Mouse (Mus musculus): ENCODE measurements at regions not wholly inside any gene's neighbourhood (a gene's known extent, or its start where the extent isn't known, plus 50 kb on each side); places are given as distances from the start of the nearest gene placed in this dataset.

DNA sequence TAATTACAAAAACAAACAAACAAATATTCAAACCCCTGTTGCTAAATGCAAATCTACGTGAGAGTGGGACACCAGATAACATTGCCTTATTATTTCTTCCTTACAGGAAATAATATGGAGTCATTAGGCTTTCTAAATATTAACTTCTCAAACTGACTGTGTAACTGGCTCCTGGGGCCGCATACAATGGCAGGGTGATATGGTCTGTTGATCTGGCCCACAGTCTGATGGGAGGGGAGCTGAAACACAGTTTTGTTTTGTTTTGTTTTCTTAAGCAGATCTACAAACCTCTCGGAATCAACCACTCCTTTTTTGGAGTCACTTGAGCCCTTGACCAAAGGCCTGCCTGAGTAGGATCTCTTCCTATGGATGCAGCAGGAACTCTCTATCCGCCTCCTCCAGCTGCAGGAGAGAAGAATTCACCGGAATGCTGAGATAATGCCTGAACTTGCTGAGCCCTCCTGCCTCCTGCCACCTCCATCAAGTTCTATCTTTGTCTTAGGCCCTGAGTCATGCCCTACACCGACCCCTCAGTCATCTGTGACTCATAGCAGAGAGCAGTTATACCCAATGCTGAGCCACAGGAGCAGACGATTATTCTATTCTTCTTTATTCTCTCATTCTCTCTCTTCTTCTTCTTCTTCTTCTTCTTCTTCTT is 534.5 kb upstream of the Btbd3 start:
- Histone ChIP-seq H3K4me1 (ENCODE audit: insufficient read depth) (no peaks in the 10 kb centered on the region), H3K27me3 (ENCODE audit: insufficient read depth, low read length) (no peaks in the 10 kb centered on the region), H3K9ac (no peak overlapping the region), H3K4me2 (ENCODE audit: low read depth) (no peak overlapping the region), H3K36me3 (ENCODE audit: insufficient read depth) (no peaks in the 10 kb centered on the region), H3K27ac (ENCODE audit: low read depth, low read length) (no peak overlapping the region), H3K9me3 (ENCODE audit: low read length) (no peaks in the 10 kb centered on the region), H3K4me3 (ENCODE audit: low read depth, low read length) (no peak overlapping the region)
- ATAC-seq (no peak), DNase-seq (no peak)
- WGBS = 75% methylated on average over 7 of the region's 7 CpGs
- TF ChIP-seq CTCF (IDR thresholded peaks at IDR 0.05; ENCODE audit: low read depth) = no peak

DNA sequence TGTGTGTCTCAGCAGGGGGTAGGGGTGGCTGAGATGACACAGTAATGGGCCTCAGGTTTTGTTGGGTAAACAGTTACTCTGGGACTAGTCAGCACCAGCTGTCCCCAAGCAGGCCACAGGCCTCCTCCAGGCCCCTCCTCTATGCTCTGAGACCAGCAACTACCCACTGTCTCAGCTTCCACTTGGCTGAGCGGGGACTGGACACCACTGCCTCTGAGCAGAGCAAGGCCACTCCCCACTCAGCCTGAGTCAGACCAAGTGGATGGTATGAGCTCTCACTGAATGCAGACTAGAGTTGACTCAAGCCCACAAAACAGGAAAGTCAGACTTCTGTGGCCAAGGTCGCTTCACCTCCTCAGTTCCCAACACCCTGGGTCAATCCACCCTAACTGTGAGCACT is 540.5 kb upstream of the Btbd3 start:
- no peaks in the 10 kb centered on the region for H3K9me3 ChIP-seq (ENCODE audit: low read length)
- no peak for TF ChIP-seq CTCF (IDR thresholded peaks at IDR 0.05; ENCODE audit: low read depth)
- WGBS = 85% methylated on average over 2 of the region's 2 CpGs
- no peaks in the 10 kb centered on the region for H3K27me3 ChIP-seq (ENCODE audit: insufficient read depth, low read length)
- no peak overlapping the region for H3K27ac ChIP-seq (ENCODE audit: low read depth, low read length)
- H3K9ac ChIP-seq = no peak overlapping the region
- no peak overlapping the region for H3K4me2 ChIP-seq (ENCODE audit: low read depth)
- no peaks in the 10 kb centered on the region for H3K36me3 ChIP-seq (ENCODE audit: insufficient read depth)
- DNase-seq (no peak), ATAC-seq (no peak)
- H3K4me1 ChIP-seq (ENCODE audit: insufficient read depth) = no peaks in the 10 kb centered on the region
- no peak overlapping the region for H3K4me3 ChIP-seq (ENCODE audit: low read depth, low read length)

DNA sequence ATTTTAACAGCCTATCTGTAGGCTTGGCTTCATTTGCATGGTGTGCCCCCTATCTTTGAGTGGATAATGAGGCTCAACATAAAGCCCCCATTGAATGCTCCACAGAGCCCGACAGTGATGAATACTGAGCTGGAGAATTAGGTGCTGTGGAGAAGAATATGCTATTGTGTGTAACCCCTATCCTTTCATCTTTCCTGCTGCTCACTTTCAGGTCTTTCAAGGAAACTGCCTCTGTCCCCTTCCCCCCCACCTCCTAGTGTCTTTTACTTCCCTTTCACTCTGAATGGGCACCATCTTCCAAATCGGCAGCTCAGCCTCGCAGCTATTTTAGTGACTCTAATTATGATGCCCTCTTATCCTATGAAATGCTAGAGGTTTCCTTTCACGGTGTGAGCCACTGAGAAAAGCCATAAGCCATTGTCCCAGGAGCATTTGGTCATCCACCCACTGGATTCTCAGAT is 549.8 kb upstream of the Btbd3 start:
- Histone ChIP-seq H3K4me2 (ENCODE audit: low read depth) (peak overlapping the region; percentile 37), H3K4me1 (ENCODE audit: insufficient read depth) (peaks cover 15% of the 10 kb centered on the region), H3K9ac (no peak overlapping the region), H3K27ac (ENCODE audit: low read depth, low read length) (no peak overlapping the region), H3K9me3 (ENCODE audit: low read length) (no peaks in the 10 kb centered on the region), H3K27me3 (ENCODE audit: insufficient read depth, low read length) (peaks cover 4% of the 10 kb centered on the region), H3K4me3 (ENCODE audit: low read depth, low read length) (no peak overlapping the region; the same call in 1 of the 2 replicates), H3K36me3 (ENCODE audit: insufficient read depth) (no peaks in the 10 kb centered on the region)
- WGBS = 2% methylated on average over 4 of the region's 4 CpGs
- peak; percentile 71 for ATAC-seq
- DNase-seq = peak; percentile 12
- TF ChIP-seq CTCF (IDR thresholded peaks at IDR 0.05; ENCODE audit: low read depth) = no peak

DNA sequence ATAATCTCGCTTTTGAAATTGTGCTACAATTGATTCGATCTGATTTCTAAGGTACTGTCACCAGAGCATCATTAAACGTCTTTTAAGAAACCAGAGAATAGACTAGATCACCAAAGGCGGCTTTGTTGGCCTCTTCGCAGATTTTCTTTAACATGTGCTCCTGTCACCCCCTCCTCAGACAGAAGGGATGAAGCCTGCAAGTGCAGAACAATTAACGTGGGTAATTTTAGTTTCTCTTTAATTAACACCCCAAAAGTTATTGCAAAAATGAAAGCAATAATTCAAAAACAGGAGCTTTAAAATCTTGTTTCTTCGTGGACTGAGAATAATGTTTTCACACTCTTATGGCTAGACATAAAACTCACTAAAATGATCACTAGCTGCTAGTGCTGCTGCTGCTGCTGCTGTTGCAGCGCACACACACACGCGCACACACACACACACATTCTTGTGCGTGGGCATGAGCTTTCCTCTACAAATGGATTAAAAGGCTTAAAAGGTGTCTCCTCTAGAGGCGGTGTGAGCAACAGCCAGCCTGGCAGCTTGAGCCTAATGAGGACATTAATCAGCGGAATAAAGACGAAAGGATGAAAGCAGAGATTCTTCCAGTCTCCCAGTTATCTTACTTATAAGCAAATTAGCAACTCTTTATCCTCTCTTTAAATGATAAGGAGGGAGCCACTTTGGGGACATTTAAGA is 550.5 kb upstream of the Btbd3 start:
- H3K4me1 ChIP-seq (ENCODE audit: insufficient read depth) = peaks cover 15% of the 10 kb centered on the region
- no peak overlapping the region for H3K9ac ChIP-seq
- no peaks in the 10 kb centered on the region for H3K36me3 ChIP-seq (ENCODE audit: insufficient read depth)
- H3K9me3 ChIP-seq (ENCODE audit: low read length) = no peaks in the 10 kb centered on the region
- H3K4me3 ChIP-seq (ENCODE audit: low read depth, low read length) = no peak overlapping the region; the same call in 1 of the 2 replicates
- H3K27me3 ChIP-seq (ENCODE audit: insufficient read depth, low read length) = peaks cover 4% of the 10 kb centered on the region
- 8% methylated on average over 14 of the region's 14 CpGs for WGBS
- ATAC-seq (peak; percentile 78), DNase-seq (peak; percentile 56)
- no peak overlapping the region for H3K27ac ChIP-seq (ENCODE audit: low read depth, low read length)
- H3K4me2 ChIP-seq (ENCODE audit: low read depth) = peak overlapping the region; percentile 37
- TF ChIP-seq CTCF (IDR thresholded peaks at IDR 0.05; ENCODE audit: low read depth) = peak; percentile 31; the same call in 1 of the 2 replicates

DNA sequence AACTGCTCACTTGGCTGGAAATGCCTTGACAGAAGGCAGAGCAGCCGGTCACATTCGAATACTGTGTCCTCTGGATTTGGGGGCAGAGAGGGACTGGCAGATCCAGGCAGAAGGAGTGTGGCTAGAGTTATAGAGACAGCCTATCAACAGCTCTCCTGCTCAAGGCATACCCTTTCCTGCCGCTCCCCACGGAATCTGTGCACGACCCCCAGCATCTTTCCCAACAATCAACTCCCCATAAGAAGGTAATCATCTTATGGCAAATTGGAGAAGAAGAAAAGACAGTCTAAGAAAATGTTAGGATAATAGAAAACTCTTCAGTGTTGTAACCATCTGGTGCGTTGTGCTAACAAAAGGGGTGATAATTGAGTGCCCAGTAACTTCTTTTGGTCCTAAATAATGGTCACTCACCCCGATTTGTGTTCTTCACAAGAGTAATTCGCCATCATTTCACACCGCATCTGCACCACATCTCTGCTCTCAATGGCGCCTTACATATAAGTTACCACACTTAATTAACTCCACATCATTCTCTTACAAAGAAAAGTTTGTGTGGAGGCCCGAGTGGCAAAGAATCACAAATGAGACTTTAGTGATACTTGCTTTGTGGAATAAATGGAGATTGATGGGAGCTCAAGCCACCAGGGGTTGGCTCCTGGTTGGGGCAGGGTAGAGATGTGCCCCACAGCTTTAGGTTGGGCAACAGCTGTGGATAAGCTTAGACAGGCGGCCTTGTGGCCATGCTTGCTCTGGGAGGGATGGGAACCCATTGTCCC is 551.2 kb upstream of the Btbd3 start:
- TF ChIP-seq CTCF (IDR thresholded peaks at IDR 0.05; ENCODE audit: low read depth) = no peak
- H3K9me3 ChIP-seq (ENCODE audit: low read length) = no peaks in the 10 kb centered on the region
- H3K4me3 ChIP-seq (ENCODE audit: low read depth, low read length) = no peak overlapping the region
- peaks cover 15% of the 10 kb centered on the region for H3K4me1 ChIP-seq (ENCODE audit: insufficient read depth)
- H3K4me2 ChIP-seq (ENCODE audit: low read depth) = peak overlapping the region; percentile 37; the same call in 1 of the 2 replicates
- no peak overlapping the region for H3K9ac ChIP-seq
- H3K36me3 ChIP-seq (ENCODE audit: insufficient read depth) = no peaks in the 10 kb centered on the region
- peaks cover 4% of the 10 kb centered on the region for H3K27me3 ChIP-seq (ENCODE audit: insufficient read depth, low read length)
- DNase-seq (peak; percentile 45), ATAC-seq (peak; percentile 70)
- H3K27ac ChIP-seq (ENCODE audit: low read depth, low read length) = no peak overlapping the region
- WGBS = 12% methylated on average over 12 of the region's 12 CpGs

DNA sequence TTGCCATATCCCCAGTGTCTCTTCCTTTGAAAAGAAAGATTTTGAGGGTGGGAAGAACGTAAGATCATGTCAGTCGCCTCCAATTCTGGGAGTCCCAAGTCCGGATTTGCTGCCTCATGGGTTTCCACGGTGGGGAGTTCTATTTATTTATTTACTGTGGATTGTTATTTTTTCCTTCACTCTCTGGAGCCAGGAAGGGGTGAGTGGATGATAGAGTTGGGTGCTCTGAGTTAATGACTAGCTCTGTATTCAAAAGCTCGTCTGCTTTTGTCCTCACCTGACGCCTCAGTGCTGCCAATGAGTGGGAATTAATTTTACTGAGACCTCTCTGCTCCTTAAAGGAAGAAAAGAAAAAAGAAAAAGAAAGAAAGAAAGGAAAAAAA is 551.8 kb upstream of the Btbd3 start:
- no peak; the same call in 1 of the 2 replicates for ATAC-seq
- 32% methylated on average over 6 of the region's 6 CpGs for WGBS

More for the DNA sequence above, 551.8 kb upstream of the Btbd3 start:
- H3K4me1 ChIP-seq (ENCODE audit: insufficient read depth) = peaks cover 15% of the 10 kb centered on the region
- H3K9me3 ChIP-seq (ENCODE audit: low read length) = no peaks in the 10 kb centered on the region
- H3K27ac ChIP-seq (ENCODE audit: low read depth, low read length) = no peak overlapping the region
- DNase-seq = no peak
- peaks cover 4% of the 10 kb centered on the region for H3K27me3 ChIP-seq (ENCODE audit: insufficient read depth, low read length)
- H3K36me3 ChIP-seq (ENCODE audit: insufficient read depth) = no peaks in the 10 kb centered on the region
- no peak overlapping the region for H3K9ac ChIP-seq
- no peak overlapping the region for H3K4me2 ChIP-seq (ENCODE audit: low read depth)
- TF ChIP-seq CTCF (IDR thresholded peaks at IDR 0.05; ENCODE audit: low read depth) = no peak
- H3K4me3 ChIP-seq (ENCODE audit: low read depth, low read length) = no peak overlapping the region
